In the genomic region with DNA sequence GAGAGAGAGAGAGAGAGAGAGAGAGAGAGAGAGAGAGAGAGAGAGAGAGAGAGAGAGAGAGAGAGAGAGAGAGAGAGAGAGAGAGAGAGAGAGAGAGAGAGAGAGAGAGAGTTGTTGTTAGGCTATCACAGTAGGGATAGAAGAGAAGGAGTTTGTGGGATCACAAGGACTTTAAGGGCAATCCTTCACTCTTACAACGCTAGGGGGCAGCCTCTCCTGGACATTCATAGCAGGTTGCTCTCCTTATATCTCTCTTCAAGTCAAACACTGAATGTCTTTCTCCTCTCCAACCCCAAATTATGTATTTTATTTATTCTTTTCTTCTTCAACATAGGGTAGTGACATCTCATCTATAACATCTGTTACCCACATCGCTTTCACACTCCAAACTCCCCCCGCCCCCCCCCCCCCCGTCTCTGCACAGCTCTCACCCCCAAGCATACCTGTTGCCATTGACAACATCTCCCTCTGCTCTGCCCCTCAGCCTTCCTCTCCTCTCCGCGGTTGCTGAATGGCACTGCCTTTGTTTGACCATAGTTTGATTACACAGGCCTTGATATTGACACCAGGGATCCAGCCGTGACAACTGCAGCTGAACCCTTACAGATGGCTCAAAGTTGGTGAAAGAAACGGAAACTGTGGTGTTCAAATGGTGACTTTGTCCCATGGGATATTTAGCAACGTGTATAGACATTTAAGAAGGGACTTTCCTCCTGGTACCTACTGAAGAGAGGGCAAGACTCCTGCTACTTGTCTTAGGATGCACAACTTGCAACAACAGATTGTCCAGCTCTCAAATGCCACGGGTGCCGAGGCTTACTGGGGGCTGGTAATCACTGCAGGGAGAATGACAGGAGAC, we compare ENCODE assay signal across 8 mouse cellular contexts.
A peak's percentile ranks its signal among the peaks of the same experiment; 100 is the strongest.
DNase-seq lines count a peak whose midpoint lies in the region; ATAC-seq and TF ChIP-seq lines count a peak whose summit lies in the region.

No protein-coding gene starts in this region.

- TF ChIP-seq CTCF in CH12.LX (conservative IDR thresholded peaks at IDR 0.05 in 1 of 2, IDR thresholded peaks at IDR 0.05 in 1 of 2; ENCODE audit: low read depth in 2 of 2, low read length in 2 of 2), result peak in 1 of 2 experiments; percentile 25; a peak in 2 of 4 replicates
- peak; percentile 45 for TF ChIP-seq CTCF in heart, postnatal 0 days (IDR thresholded peaks at IDR 0.05; ENCODE audit: low read depth)

- 53% methylated on average over 11 of the region's 11 CpGs for WGBS in embryonic facial prominence, embryonic 13.5 days
- 54% methylated on average over 11 of the region's 11 CpGs for WGBS in heart, postnatal 0 days

- no peak overlapping the region for H3K27ac ChIP-seq in CH12.LX (ENCODE audit: insufficient read depth, low read depth)
- H3K27ac ChIP-seq in embryonic facial prominence, embryonic 13.5 days, result no peak overlapping the region
- H3K27ac ChIP-seq in heart, postnatal 0 days (ENCODE audit: low read depth), result no peak overlapping the region

- TF ChIP-seq EP300 in CH12.LX (IDR thresholded peaks at IDR 0.05; ENCODE audit: low read length), result no peak
- no peak for TF ChIP-seq EP300 in heart, postnatal 0 days (IDR thresholded peaks at IDR 0.05; ENCODE audit: low read depth)

- DNase-seq in CH12.LX (ENCODE audit: extremely low read depth), result peak; percentile 44
- DNase-seq in adrenal gland, postnatal 14 days, result peak; percentile 58
- DNase-seq in heart, postnatal 0 days (ENCODE audit: low spot score), result peak; percentile 40
- DNase-seq in kidney, postnatal 14 days, result peak; percentile 38
- peak; percentile 50 for DNase-seq in lung, postnatal 10 days
- peak; percentile 52 for DNase-seq in right cerebral cortex, postnatal 25 days

- dilution Hi-C loops in CH12.LX (cut with MboI; ENCODE audit: extremely low pct_ligation_motif_present, extremely low pct_unique_long_range_greater_than_20kb, low sequenced_read_pairs), result no loop called here

- no peak; the same call in none of the 2 replicates for TF ChIP-seq RAD21 in CH12.LX (IDR thresholded peaks at IDR 0.05; ENCODE audit: low read depth, low read length)

- H3K9ac ChIP-seq in CH12.LX (ENCODE audit: insufficient read depth, low read depth), result no peak overlapping the region
- no peak overlapping the region for H3K9ac ChIP-seq in embryonic facial prominence, embryonic 13.5 days
- H3K9ac ChIP-seq in heart, postnatal 0 days (replicated peaks; ENCODE audit: low read depth, low read length), result no peak overlapping the region

- H3K4me1 ChIP-seq in CH12.LX (ENCODE audit: control insufficient read depth in 1 of 2, insufficient read depth in 2 of 2), result peaks cover 0 to 5% of the 10 kb centered on the region in 2 experiments; a peak in 2 of 4 replicates
- H3K4me1 ChIP-seq in embryonic facial prominence, embryonic 13.5 days, result no peaks in the 10 kb centered on the region
- H3K4me1 ChIP-seq in heart, postnatal 0 days (ENCODE audit: control insufficient read depth, insufficient read depth), result no peaks in the 10 kb centered on the region

- H3K79me2 ChIP-seq in CH12.LX (replicated peaks; ENCODE audit: control insufficient read depth, extremely low read depth, insufficient read depth, poor library complexity, severe bottlenecking), result no peaks in the 10 kb centered on the region

- H3K27me3 ChIP-seq in CH12.LX (replicated peaks), result no peaks in the 10 kb centered on the region
- H3K27me3 ChIP-seq in embryonic facial prominence, embryonic 13.5 days, result no peaks in the 10 kb centered on the region
- no peaks in the 10 kb centered on the region for H3K27me3 ChIP-seq in heart, postnatal 0 days (ENCODE audit: control insufficient read depth, insufficient read depth, low read length)

- in situ Hi-C loops in CH12.LX (cut with MboI; ENCODE audit: low pct_ligation_motif_present, low pct_unique_long_range_greater_than_20kb, low sequenced_read_pairs), result loop anchor here (25.0 kb wide), 2 partner anchors 283 to 417 kb away; no protein-coding TSS in a partner anchor

- no peak for ATAC-seq in embryonic facial prominence, embryonic 13.5 days (ENCODE audit: insufficient number of reproducible peaks, insufficient read depth, low FRiP score, low TSS enrichment, low read depth)
- 0 out of 2 replicates have a peak, but pooled peaks have one; percentile 51 for ATAC-seq in heart, postnatal 0 days (ENCODE audit: insufficient read depth, low read depth)
- no peak for ATAC-seq in monocyte, adult 5-6 weeks (replicated peaks; ENCODE audit: insufficient number of reproducible peaks, low FRiP score, low TSS enrichment, poor library complexity, severe bottlenecking)

- no peak overlapping the region for H3K4me2 ChIP-seq in CH12.LX (ENCODE audit: insufficient read depth, low read depth, poor library complexity, severe bottlenecking)
- H3K4me2 ChIP-seq in embryonic facial prominence, embryonic 13.5 days, result peak overlapping the region; percentile 36
- H3K4me2 ChIP-seq in heart, postnatal 0 days (ENCODE audit: low read depth, low read length), result peak overlapping the region; percentile 25

- TF ChIP-seq POLR2A in CH12.LX (IDR thresholded peaks at IDR 0.05; ENCODE audit: low read depth, low read length), result no peak

- H3K9me3 ChIP-seq in CH12.LX (replicated peaks; ENCODE audit: low read length), result no peaks in the 10 kb centered on the region
- H3K9me3 ChIP-seq in embryonic facial prominence, embryonic 13.5 days, result no peaks in the 10 kb centered on the region
- H3K9me3 ChIP-seq in heart, postnatal 0 days (replicated peaks; ENCODE audit: control insufficient read depth, low read length), result no peaks in the 10 kb centered on the region

- H3K36me3 ChIP-seq in CH12.LX (replicated peaks in 1 of 2; ENCODE audit: control insufficient read depth in 1 of 2, insufficient read depth in 1 of 2, low read length in 1 of 2), result no peaks in the 10 kb centered on the region
- no peaks in the 10 kb centered on the region for H3K36me3 ChIP-seq in embryonic facial prominence, embryonic 13.5 days
- H3K36me3 ChIP-seq in heart, postnatal 0 days (replicated peaks; ENCODE audit: control insufficient read depth, insufficient read depth, low read length), result no peaks in the 10 kb centered on the region

- no peak overlapping the region for H3K4me3 ChIP-seq in CH12.LX (replicated peaks in 1 of 3; ENCODE audit: low read depth in 2 of 3, low read length in 2 of 3, poor library complexity in 1 of 3)
- H3K4me3 ChIP-seq in embryonic facial prominence, embryonic 13.5 days, result peak overlapping the region; percentile 9; the same call in 1 of the 2 replicates
- no peak overlapping the region for H3K4me3 ChIP-seq in heart, postnatal 0 days (ENCODE audit: low read depth, low read length)

TF ChIP-seq in CH12.LX, 34 proteins besides CTCF, POLR2A, EP300 and RAD21:
- TF ChIP-seq SIN3A (IDR thresholded peaks at IDR 0.05; ENCODE audit: low read length), result no peak
- TF ChIP-seq NELFE (IDR thresholded peaks at IDR 0.05; ENCODE audit: low read depth, low read length), result no peak
- TF ChIP-seq ZKSCAN1 (IDR thresholded peaks at IDR 0.05; ENCODE audit: borderline replicate concordance, low read depth, low read length), result no peak
- no peak for TF ChIP-seq MAX (IDR thresholded peaks at IDR 0.05; ENCODE audit: low read length)
- TF ChIP-seq KAT2A (IDR thresholded peaks at IDR 0.05; ENCODE audit: insufficient replicate concordance, low read length), result no peak
- no peak for TF ChIP-seq HCFC1 (IDR thresholded peaks at IDR 0.05; ENCODE audit: low read depth, low read length)
- TF ChIP-seq PAX5 (IDR thresholded peaks at IDR 0.05; ENCODE audit: low read length), result no peak
- no peak for TF ChIP-seq MYC (IDR thresholded peaks at IDR 0.05; ENCODE audit: low read depth, low read length)
- no peak for TF ChIP-seq IRF4 (IDR thresholded peaks at IDR 0.05; ENCODE audit: low read depth, low read length)
- TF ChIP-seq CHD1 (IDR thresholded peaks at IDR 0.05; ENCODE audit: low read depth, low read length), result no peak
- no peak for TF ChIP-seq SMC3 (IDR thresholded peaks at IDR 0.05; ENCODE audit: low read depth, low read length)
